Mouse (Mus musculus) gastrocnemius, postnatal 14 days (tissue): Measurements from ENCODE around the gene Car10. TPM values are rescaled to one million over a fixed set of nuclear protein-coding genes. Genes with fewer than 3 reads are reported as not detected.

Experiments
- DNase-seq: peaks from one replicate; pipeline ENCODE4 v3.0.0; 2021; ENCODE audit warnings: mixed read lengths
- intact Hi-C: fragments of 180-260 bp; cut with DNase I; formaldehyde crosslinking; loops from one replicate; pipeline ENCODE4 v1.15.1; 2025; ENCODE audit warnings: low total_unique reads
- total RNA-seq, 2 experiments: library from RNA; stranded (reverse); gene quantifications; 2 replicates each; pipeline ENCODE4 v1.2.3; 2021

The Car10 gene
- total RNA-seq, 2 experiments from 2014 or later, result 0.33 TPM; not detected in 1

DNA sequence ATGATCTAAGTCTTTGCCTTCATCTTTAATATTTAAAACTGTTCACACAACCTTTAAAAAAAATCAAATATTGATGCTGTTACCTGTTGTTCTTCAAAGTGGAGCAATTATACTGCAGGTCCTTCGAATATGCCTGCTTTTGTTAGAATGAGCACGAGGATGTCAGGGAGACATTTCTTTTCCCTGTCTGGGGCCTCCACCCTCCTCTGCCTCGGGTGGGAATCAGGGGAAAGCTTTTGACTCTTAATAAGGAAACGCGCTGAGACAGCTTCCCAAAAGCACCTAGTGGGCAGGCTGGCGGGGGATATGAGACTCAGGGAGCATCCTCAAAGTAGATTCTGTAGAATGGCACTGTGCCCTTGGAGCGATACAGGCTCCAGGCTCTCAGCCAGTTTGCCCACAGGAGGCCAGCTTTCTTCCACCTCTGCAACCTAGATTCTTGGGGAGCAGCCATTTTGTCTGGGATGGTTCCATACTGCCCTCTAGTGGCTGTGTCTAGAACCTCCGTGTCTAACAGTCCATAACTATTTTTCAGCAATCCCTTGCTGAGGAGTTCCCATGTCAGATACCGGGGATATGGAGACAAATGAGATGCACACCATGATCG lies 373.8 kb downstream of the Car10 start:
- DNase-seq, result peak; percentile 28
- intact Hi-C loops, result no loop called here

DNA sequence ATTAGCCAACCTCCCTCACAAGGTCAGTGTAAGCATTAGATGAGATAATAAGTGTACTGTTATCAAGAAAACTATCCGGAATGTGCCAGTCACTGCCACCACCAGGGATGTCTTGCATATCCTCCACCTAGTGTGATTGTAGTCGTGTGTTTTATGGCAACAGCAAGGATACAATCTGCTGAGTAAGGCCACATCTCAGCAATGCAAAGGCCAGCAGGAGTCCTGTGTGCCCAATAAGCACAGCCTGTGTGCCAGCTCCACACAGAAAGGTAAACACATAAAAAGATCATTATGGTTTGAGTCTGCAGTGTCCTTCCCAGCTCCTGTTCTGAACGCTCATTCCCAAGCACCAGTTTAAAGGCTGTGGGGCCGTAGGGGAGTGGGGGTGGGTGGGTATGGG lies 386.8 kb downstream of the Car10 start:
- intact Hi-C loops, result no loop called here
- DNase-seq, result no peak

DNA sequence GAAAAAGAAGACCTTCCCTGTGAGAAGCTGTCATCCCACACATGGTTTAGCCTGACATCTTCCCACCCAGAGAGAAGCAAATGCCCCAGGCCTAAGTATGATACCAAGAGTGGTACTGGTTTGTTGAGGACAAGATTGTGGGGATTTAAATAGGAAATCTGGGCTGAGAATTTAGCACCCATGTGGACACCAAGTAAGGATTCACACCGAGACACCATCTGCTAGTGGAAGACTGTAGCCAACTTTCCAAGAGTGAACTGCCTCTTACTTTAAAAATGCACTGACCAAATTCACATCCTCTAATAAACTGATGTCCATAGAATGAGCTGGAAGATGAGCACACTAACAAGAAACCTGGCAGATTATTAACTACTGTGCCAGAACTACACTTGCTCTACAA lies 389.2 kb downstream of the Car10 start:
- DNase-seq, result no peak
- intact Hi-C loops, result no loop called here

DNA sequence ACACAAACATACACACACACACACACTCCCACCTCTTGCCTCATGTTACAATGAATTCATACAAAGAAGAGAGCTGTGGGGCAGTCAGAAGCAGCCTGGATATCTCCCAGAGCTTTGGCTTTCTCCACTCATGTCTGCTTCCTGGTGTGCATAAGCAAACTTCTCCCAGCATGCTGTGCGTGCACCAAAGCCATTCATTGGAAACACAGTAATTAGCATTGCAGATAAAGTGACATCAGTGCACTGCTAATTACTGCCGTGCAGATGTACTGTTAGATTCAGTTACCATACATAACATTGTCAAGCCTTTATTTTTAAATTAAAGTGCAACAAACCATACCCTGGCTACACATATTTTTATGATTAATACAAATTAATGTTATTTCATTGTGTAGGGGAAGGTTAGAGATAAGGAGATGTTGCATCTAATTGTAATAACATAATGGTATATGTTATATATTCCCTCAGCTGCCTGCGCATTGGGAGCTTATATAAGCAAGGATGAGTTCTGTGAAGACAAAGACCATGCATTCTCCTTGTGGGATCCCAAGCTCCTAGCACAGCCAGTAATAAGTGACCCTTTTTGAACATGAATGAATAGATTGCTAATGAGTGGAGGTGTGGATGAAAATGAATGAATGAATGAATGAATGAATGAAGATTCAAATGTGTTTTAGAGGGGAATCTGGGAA lies 390.2 kb downstream of the Car10 start:
- intact Hi-C loops, result no loop called here
- DNase-seq, result no peak

DNA sequence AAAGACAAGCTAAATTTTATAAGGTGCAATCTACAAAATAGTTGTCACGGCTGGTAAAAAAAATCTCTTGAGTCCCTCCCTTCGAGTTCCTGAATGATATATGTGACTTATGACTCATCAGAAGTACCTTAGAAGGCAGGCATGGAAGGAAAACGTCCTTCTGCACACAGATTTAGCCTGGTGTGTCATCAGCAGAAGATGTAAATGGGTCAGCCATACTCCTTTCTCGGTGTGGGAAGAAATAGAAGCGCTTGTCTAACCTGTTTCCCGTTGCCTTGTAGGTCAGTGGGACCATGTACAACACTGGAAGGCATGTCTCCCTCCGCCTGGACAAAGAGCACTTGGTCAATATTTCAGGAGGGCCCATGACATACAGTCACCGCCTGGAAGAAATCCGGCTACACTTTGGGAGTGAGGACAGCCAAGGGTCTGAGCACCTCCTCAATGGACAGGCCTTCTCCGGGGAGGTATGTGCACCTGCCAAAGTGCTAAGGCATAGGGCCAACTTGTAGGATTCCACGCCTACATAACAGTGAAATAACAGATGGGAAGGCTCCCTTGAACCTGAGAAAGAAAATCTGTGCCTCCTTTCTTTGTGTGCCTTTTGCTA lies 392.5 kb downstream of the Car10 start:
- intact Hi-C loops, result no loop called here

DNA sequence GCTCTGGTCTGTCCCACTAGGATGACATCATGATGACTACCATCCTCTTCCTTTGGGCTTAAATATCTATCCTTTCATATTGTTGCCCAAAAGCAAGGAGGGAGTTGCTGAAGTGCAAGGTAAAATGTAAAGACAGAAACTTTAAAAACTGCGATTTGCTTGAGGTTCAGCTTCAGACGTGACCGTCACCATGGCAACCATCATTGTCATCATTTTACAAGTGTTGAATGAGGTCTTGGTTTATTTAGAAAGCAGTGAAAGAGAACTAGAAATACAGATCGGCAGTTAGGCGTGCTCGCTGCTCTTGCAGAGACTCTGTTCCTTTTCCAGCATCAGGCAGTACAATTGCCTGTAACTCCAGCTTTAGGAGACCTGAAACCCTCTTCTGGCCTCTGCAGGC lies 400.1 kb downstream of the Car10 start:
- intact Hi-C loops, result no loop called here

More for the DNA sequence above, 392.5 kb downstream of the Car10 start:
- DNase-seq, result no peak

DNA sequence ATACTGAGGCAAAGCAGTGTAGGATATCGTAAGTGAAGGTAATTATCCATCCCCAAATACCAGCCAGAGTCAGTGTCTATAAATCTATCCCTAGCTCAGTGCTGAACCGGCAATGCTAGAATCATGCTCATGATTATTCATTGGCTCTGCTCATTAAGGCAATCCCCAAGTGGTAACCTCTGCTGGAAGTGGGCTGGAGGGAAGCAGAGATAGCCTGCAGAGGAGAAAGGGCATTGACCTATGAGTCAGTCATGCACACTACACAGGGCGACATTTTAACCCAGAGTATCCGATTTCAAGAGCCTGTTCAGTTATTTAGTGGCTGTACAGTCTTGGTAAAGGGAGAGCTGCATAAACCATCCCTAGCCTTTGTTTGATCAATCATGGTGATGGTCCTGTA lies 402.6 kb downstream of the Car10 start:
- no peak for DNase-seq
- intact Hi-C loops, result loop anchor here (10.0 kb wide), 1 partner anchor 304 kb away; no protein-coding TSS in a partner anchor

More for the DNA sequence above, 400.1 kb downstream of the Car10 start:
- no peak for DNase-seq

DNA sequence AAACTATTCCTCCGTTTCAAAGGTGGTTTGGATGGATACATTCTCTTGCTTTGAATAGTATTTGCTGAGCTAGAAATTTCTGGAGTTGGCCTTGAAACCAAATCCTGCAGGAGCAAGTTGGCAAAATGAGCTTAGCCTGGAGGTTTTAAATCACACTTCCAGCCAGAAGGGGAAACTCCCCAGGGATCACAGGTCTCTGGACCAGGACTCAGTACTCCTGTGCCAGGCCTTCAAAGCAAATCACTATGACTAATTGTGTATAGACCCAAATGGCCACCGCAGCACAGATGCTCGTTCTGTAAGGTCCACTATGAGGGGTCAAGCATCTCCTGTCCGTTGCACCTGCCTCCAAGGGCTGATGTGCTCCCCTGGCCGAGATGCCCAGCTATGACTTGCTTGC lies 403.8 kb downstream of the Car10 start:
- no peak for DNase-seq
- intact Hi-C loops, result loop anchor here (10.0 kb wide), 1 partner anchor 303 kb away; no protein-coding TSS in a partner anchor

DNA sequence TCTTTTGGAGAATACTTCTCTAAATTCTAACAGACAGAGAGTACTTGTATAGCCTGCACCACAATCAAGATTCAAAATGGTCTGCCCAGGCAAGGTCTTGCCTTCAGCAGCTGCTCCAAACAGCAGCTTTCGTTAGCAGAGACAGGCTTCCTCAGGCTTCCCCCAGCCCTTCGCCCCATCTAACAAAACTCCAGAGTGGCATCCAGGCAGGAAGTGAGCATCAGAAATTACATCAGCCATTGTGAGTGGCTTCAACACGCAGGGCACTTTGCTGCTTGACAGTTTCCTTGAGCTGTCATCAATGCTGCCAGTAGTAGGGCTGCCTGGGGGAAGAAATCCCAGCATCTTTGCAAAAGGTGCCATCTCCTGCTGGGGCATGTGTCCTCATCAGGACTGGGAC lies 405.0 kb downstream of the Car10 start:
- no peak for DNase-seq
- intact Hi-C loops, result loop anchor here (10.0 kb wide), 1 partner anchor 302 kb away; no protein-coding TSS in a partner anchor

DNA sequence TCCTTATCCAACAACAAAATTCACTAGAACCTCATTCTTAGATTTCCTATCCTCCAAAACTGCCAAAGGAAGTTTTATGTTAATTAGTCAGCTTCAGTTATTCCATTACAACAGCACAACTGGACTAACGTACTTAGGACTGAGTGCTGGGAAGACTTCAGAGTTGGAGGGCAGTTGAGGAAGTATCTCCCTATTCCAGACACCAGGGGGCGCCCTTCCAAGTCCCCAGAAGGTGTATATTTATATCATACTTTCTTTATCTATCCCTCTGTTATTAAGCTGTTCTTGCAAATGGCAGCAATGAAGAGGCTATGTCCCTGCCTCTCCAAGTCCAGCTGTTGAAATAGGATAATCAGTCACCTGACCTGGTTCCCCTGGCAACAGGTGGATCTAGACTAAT lies 405.6 kb downstream of the Car10 start:
- intact Hi-C loops, result loop anchor here (10.0 kb wide), 1 partner anchor 301 kb away; no protein-coding TSS in a partner anchor
- DNase-seq, result peak; percentile 14

DNA sequence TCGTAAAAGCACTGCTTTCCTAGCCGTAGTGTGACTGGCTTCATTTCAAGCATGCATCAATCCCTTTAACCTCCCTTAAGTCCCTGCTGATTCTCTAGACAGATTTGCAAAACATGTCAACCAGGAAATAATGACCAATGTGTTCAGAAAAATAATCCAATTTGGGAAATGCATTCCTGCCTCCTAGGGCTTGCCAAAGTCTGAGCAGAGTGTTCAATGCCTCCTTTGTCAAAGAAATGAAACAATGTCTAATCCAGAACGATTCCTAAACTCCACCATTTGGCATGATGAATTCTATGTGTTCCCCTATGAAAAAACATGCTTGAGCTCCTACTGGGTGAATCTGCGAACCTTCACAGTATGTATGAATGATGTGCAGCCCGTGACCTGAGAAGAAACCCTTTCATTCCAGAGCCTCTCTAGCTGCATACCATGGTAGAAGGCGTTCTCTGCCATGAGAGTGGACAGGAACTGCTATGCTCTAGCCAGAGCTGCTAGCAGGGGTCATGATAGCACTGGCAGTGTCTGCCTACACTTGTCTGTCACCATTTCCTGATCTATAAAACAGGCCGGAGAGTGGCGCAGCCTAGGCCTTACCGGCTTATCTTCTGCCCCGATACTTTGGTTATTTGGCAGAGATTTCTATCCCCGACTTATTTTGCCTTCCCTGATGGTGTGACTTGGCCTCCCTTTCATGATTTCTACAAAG lies 411.9 kb downstream of the Car10 start:
- intact Hi-C loops, result loop anchor here (10.0 kb wide), 1 partner anchor 295 kb away; no protein-coding TSS in a partner anchor
- no peak for DNase-seq

DNA sequence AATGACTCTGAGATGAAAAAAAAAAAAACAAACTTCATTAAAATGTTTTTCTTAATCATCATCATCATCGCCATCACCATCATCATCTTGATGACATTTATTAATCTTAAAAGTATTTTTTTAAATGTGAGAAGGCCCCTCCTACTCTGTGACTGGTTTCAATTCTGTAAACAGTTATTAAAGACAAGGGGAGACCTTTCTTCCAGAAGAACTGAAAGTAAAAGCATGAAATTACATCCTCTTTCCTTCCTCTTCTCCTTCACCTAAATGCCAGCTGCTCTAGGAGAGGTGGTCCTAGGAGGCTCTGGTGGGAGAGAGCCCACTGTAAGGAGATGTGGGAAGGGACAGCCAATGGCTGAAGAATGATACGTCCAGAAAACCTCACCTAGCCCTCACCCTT lies 415.0 kb downstream of the Car10 start:
- intact Hi-C loops, result no loop called here

DNA sequence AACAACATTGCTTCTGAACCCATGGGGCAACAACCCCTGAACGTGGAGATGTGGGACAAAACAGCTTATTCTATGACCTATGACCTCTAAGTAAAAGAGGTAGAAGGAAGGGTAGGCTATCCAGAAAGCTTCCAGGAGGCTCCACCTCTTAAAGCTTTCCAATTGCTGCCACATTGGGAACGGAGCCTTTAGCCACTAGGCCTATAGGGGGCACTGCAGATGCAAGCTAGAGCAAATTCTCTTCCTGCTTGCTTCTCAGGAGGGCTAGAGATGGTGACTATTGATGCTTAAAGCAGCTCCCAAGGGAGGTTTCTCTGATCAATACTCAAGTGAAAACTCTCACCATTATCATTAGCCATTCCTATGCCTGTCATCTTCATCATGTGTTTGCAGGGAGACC lies 416.6 kb downstream of the Car10 start:
- DNase-seq, result no peak
- intact Hi-C loops, result no loop called here

More for the DNA sequence above, 415.0 kb downstream of the Car10 start:
- DNase-seq, result no peak

DNA sequence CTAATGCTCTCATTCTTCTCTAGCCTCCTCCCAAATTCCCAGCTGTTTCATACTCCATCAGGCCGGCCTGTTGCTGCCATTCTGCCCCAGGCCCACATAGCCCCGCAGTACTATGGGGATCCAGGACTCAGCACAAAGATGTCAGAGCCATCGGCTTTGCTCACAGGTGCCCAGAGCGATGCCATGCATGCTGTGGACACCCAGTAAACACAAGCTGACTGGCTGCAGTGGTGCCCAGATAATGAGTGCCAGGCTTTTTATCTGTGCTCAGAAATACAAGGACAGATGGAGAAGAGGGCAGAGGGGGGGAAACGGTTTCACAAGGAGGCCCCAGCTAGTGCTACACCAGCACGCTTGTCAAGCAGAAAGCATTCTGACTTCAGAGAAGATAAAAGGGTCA lies 417.7 kb downstream of the Car10 start:
- DNase-seq, result no peak
- intact Hi-C loops, result no loop called here

DNA sequence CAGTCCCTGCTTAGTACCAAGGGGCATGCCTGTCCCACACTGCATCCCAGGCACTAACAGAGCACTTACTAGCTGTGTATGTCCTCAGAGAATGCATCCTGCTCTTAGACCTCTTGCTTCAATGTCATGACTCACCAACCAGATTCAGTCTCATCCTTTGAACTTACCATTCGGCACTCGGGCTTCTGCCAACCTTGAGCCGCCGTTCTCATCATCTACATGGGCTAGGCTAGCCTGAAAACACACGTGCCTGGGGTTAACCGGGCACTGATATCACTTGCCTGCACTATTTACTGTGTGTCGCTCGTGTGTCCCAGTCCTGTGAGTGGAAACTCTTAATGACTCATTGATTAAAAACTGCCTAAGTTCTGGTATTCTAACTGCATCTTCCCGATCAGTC lies 418.4 kb downstream of the Car10 start:
- no peak for DNase-seq
- intact Hi-C loops, result no loop called here

DNA sequence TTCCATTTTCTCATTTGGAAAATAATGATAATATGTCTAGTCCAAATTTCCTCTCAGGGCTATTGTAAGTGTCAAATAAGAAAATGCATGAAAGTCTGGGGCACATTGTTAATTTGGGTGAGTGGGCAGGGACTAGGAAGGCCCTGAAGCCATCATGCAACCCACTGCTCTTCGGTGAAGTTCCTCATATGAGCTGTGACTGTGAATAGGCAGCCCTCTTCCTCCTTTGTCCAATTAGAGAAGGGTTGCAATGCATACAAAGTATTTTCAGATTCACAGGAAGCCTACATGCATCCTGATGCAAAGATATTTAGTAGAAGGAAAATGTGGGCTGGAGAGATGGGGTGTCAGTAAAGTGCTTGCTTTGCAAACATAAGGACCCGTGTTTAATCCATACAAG lies 419.1 kb downstream of the Car10 start:
- intact Hi-C loops, result no loop called here
- DNase-seq, result no peak

DNA sequence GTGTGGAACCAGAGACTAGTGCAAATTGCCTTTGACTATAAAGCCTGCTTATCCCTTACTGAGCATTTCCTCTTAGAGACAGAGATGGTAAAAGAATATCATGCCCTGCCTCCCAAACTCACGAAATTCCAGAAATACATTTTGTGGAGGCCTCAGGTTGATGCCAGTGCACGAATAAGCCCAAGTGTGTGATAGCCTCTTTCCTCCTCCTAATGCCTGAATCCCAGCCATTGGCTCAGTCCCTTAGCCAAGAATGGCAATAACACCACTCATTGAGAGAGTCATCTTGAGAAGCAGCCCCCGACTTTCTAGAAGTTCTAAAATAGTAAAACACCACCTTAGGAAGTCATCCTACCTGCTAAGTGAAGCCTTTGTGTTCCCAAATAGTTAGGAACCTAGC lies 424.7 kb downstream of the Car10 start:
- DNase-seq, result no peak
- intact Hi-C loops, result no loop called here

DNA sequence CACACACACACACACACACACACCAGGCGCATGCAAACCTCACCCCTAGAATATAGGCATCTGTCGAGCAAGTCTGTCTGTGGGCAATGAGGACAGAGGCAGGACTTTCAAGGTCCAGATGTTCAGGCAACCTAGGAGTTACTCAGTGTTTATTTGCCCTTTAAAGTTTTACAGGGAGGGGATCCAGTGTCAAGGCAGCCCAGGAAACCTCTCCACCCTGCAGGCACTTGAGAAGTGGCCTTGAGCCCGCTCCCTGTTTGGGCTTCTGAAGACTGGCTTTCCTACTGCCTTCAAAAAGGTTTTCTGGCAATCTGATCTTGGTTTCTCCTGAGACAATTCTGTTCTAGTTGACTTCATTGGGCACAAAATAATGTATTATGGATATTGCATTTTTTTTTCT lies 428.1 kb downstream of the Car10 start:
- no peak for DNase-seq
- intact Hi-C loops, result no loop called here

DNA sequence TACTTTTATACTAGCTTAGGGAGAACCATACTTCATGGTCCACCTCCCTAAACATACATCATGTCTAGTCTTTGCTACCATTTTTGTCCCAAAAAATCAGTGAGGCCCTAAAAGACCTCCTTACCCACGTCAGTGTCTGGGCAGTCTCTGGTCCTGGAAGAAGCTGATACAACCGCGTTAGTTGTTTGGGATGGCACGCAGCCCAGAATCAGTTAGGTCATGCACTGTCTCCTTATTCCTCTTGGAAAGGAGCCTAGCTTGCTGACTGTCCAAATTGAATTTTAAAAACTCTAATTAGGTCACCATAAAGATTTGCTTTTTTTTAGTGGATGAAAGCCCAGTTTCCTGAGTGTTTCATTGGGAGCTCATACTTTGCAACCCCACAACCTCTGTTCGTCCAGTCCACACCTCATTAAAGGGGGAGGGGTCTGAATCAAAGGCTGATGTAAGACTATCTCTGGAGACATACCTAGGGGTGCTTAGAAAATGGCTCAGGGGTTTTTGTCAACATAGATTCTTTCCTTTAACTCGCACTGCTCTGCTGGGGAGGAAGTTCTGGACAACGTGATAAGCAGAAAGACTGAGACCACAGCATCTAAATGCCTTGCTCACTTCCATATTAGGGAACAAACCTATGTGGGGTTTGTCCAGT lies 433.3 kb downstream of the Car10 start:
- DNase-seq, result peak; percentile 76
- intact Hi-C loops, result no loop called here

DNA sequence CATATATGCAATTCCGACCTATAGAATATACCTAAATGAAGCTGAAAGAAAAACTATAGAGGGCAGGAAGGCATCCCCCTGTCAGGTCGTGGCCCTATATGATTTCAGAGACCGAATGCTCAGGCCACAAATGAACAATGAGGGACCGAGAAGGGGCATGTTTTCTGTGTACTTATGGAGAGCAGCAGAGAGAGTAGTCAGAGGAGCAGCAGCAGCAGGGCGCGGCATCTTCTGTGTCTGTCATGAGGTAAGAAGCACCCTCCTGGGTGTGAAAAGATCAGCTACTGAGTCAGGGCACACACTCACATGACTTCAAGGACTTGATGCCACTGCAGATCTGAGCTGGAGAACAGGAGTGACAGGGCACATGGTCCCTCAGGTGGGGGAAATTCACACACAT lies 438.4 kb downstream of the Car10 start:
- intact Hi-C loops, result no loop called here
- DNase-seq, result no peak
